Comparison of ENCODE assay signal across 9 mouse cellular contexts in the genomic region with DNA sequence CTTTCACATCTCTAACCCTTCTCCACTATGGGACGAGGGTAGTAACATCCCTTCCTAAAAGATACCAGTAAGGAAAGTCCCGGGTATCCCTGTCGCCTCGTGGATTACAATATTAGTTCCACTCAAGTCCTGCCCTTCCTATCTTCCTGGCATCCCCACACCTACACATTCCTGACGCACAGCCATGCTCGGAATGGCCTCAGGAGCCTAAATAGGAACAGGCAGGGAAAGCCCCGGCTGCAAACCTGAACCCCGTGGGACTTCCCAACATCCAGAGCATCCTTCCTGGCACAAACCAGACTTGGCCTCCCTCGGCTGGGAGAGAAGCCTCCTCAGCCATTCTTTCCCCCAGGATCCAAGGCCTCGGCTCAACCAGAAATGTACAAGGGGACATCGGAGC. TPM values are rescaled to one million over a fixed set of nuclear protein-coding genes. Genes with fewer than 3 reads are reported as not detected.
DNase-seq lines count a peak whose midpoint lies in the region; ATAC-seq and TF ChIP-seq lines count a peak whose summit lies in the region.
"Had no signal": no experiment of that assay in that cellular context is flagged by ENCODE, and none has a peak within 500 bp of the region (broad histone marks: within the 10 kb centered on the region; RNA-seq: fewer than 3 reads in every experiment).

No protein-coding gene starts in this region.

- H3K9ac ChIP-seq in liver, adult 2 months (ENCODE audit: low read depth, low read length): peak overlapping the region; percentile 39; the same call in 1 of the 2 replicates
- peak overlapping the region; percentile 77 for H3K9ac ChIP-seq in heart, embryonic 13.5 days
- peak overlapping the region; percentile 64 for H3K9ac ChIP-seq in liver, postnatal 0 days (replicated peaks)

- H3K36me3 ChIP-seq in liver, adult 2 months (ENCODE audit: control insufficient read depth, insufficient read depth, low read length): no peaks in the 10 kb centered on the region
- H3K36me3 ChIP-seq in heart, embryonic 13.5 days: peaks cover 8% of the 10 kb centered on the region
- no peaks in the 10 kb centered on the region; the same call in 1 of the 2 replicates for H3K36me3 ChIP-seq in liver, postnatal 0 days (replicated peaks; ENCODE audit: insufficient read depth, low read length)

- no peak overlapping the region for H3K4me3 ChIP-seq in liver, adult 2 months (ENCODE audit: insufficient read depth, low read depth, low read length)
- H3K4me3 ChIP-seq in heart, embryonic 13.5 days: peak overlapping the region; percentile 63
- 0 out of 2 replicates have a peak overlapping the region, but pooled peaks have one; percentile 62 for H3K4me3 ChIP-seq in liver, postnatal 0 days (ENCODE audit: low read depth, low read length)

- H3K79me2 ChIP-seq in liver, adult 2 months (ENCODE audit: control insufficient read depth, insufficient read depth, low read length): peaks cover 36% of the 10 kb centered on the region

- ATAC-seq in heart, embryonic 13.5 days (ENCODE audit: extremely low read depth, insufficient number of reproducible peaks, low FRiP score, low TSS enrichment): no peak
- ATAC-seq in liver, postnatal 0 days: no peak

- no peak for TF ChIP-seq POLR2A in liver, adult 2 months (IDR thresholded peaks at IDR 0.05; ENCODE audit: extremely low read depth, insufficient read depth, low read length)

- DNase-seq in cerebellum, adult 9-11 months: peak; percentile 33
- DNase-seq in cerebellum, postnatal 10 days: no peak
- DNase-seq in liver, adult 2 months (ENCODE audit: extremely low read depth, low read depth, low spot score): no peak
- DNase-seq in liver: no peak
- no peak for DNase-seq in liver, postnatal 0 days
- no peak for DNase-seq in thymus, postnatal 4 days
- DNase-seq in spleen, postnatal 14 days (ENCODE audit: low spot score in 2 of 2): no peak
- DNase-seq: B cell, adult 2 months had no signal

- no peaks in the 10 kb centered on the region for H3K27me3 ChIP-seq in liver, adult 2 months (ENCODE audit: control insufficient read depth, insufficient read depth, low read length)
- no peaks in the 10 kb centered on the region for H3K27me3 ChIP-seq in heart, embryonic 13.5 days (replicated peaks)
- H3K27me3 ChIP-seq in liver, postnatal 0 days (ENCODE audit: insufficient read depth, low read length): no peaks in the 10 kb centered on the region

- no peak for TF ChIP-seq CTCF in liver, adult 2 months (IDR thresholded peaks at IDR 0.05; ENCODE audit: low read depth, low read length)
- no peak for TF ChIP-seq CTCF in liver, postnatal 0 days (IDR thresholded peaks at IDR 0.05; ENCODE audit: low read depth)

- no peak for TF ChIP-seq EP300 in liver, postnatal 0 days (IDR thresholded peaks at IDR 0.05; ENCODE audit: low read depth)

- peak overlapping the region; percentile 94 for H3K27ac ChIP-seq in liver, adult 2 months (replicated peaks; ENCODE audit: insufficient read depth, low read depth, low read length)
- peak overlapping the region; percentile 95 for H3K27ac ChIP-seq in heart, embryonic 13.5 days (replicated peaks)
- peak overlapping the region; percentile 87 for H3K27ac ChIP-seq in liver, postnatal 0 days (ENCODE audit: low read depth)

- H3K4me1 ChIP-seq in liver, adult 2 months (ENCODE audit: control insufficient read depth, insufficient read depth, low read length): peaks cover 69% of the 10 kb centered on the region
- peaks cover 95% of the 10 kb centered on the region for H3K4me1 ChIP-seq in heart, embryonic 13.5 days
- peaks cover 70% of the 10 kb centered on the region for H3K4me1 ChIP-seq in liver, postnatal 0 days (ENCODE audit: insufficient read depth)

- no peaks in the 10 kb centered on the region for H3K9me3 ChIP-seq in heart, embryonic 13.5 days
- no peaks in the 10 kb centered on the region for H3K9me3 ChIP-seq in liver, postnatal 0 days (ENCODE audit: low read length)

- peak overlapping the region; percentile 86 for H3K4me2 ChIP-seq in heart, embryonic 13.5 days
- H3K4me2 ChIP-seq in liver, postnatal 0 days (ENCODE audit: low read depth, low read length): peak overlapping the region; percentile 80

- 42% methylated on average over 11 of the region's 11 CpGs for WGBS in liver, adult 2 months
- 42% methylated on average over 11 of the region's 11 CpGs for WGBS in heart, embryonic 13.5 days
- 68% methylated on average over 11 of the region's 11 CpGs for WGBS in liver, postnatal 0 days (ENCODE audit: insufficient replicate concordance)

RNA-seq across cellular contexts. Expression of gene Hdac5, which starts 14.5 kb away (rescaled TPM):
- 15.9 and 25.0 TPM in 2 replicates for total RNA-seq in liver, adult 2 months (2014; rRNA removed)
- 38.2 and 60.5 TPM in 2 replicates for polyA plus RNA-seq in liver, adult 2 months (2012; rRNA removed)
- 82.9 and 89.4 TPM in 2 replicates for polyA plus RNA-seq in heart, embryonic 13.5 days (2015; fragmentation: Nextera tagmentation; extraction: Ambion mirVana)
- 17.7 and 17.8 TPM in 2 replicates for polyA plus RNA-seq in liver, postnatal 0 days (2015; fragmentation: Nextera tagmentation; extraction: Ambion mirVana)

RNA-seq across cellular contexts. Expression of gene G6pc3, which starts 26.1 kb away (rescaled TPM):
- total RNA-seq in liver, adult 2 months (2014; rRNA removed): 2.8 and 3.6 TPM in 2 replicates
- polyA plus RNA-seq in liver, adult 2 months (2012; rRNA removed): 17.1 and 25.9 TPM in 2 replicates
- 25.6 and 29.3 TPM in 2 replicates for polyA plus RNA-seq in heart, embryonic 13.5 days (2015; fragmentation: Nextera tagmentation; extraction: Ambion mirVana)
- 6.7 and 6.8 TPM in 2 replicates for polyA plus RNA-seq in liver, postnatal 0 days (2015; fragmentation: Nextera tagmentation; extraction: Ambion mirVana)

RNA-seq across cellular contexts. Expression of gene Lsm12, which starts 30.4 kb away (rescaled TPM):
- total RNA-seq in liver, adult 2 months (2014; rRNA removed): 11.4 and 14.1 TPM in 2 replicates
- 24.3 and 24.5 TPM in 2 replicates for polyA plus RNA-seq in liver, adult 2 months (2012; rRNA removed)
- 80.7 and 97.0 TPM in 2 replicates for polyA plus RNA-seq in heart, embryonic 13.5 days (2015; fragmentation: Nextera tagmentation; extraction: Ambion mirVana)
- polyA plus RNA-seq in liver, postnatal 0 days (2015; fragmentation: Nextera tagmentation; extraction: Ambion mirVana): 52.2 and 55.0 TPM in 2 replicates

RNA-seq across cellular contexts. Expression of gene BC030867, which starts 33.2 kb away (rescaled TPM):
- total RNA-seq in liver, adult 2 months (2014; rRNA removed): 0.27 TPM in 1 of 2 replicates, not detected in the other
- 0.20 and 0.38 TPM in 2 replicates for polyA plus RNA-seq in liver, adult 2 months (2012; rRNA removed)
- 12.3 and 13.5 TPM in 2 replicates for polyA plus RNA-seq in heart, embryonic 13.5 days (2015; fragmentation: Nextera tagmentation; extraction: Ambion mirVana)
- 4.7 and 4.9 TPM in 2 replicates for polyA plus RNA-seq in liver, postnatal 0 days (2015; fragmentation: Nextera tagmentation; extraction: Ambion mirVana)

RNA-seq across cellular contexts. Expression of gene Asb16, which starts 53.0 kb away (rescaled TPM):
- 0.09 TPM in 1 of 2 replicates, not detected in the other for total RNA-seq in liver, adult 2 months (2014; rRNA removed)
- polyA plus RNA-seq in liver, adult 2 months (2012; rRNA removed): 0.16 and 0.20 TPM in 2 replicates
- polyA plus RNA-seq in heart, embryonic 13.5 days (2015; fragmentation: Nextera tagmentation; extraction: Ambion mirVana): 0.09 TPM in 1 of 2 replicates, not detected in the other
- not detected in 2 replicates for polyA plus RNA-seq in liver, postnatal 0 days (2015; fragmentation: Nextera tagmentation; extraction: Ambion mirVana)
